Mouse (Mus musculus): ENCODE results near the gene Frem3.
A peak's percentile ranks its signal among the peaks of the same experiment; 100 is the strongest.

The Frem3 gene

GRCm38 (mm10) chr8:80710670-80711400, 100.0 kb downstream of the Frem3 start:
- peak; percentile 51 for DNase-seq (ENCODE audit: low read depth)

GRCm38 (mm10) chr8:80714461-80714860, 103.6 kb downstream of the Frem3 start:
- no peak for DNase-seq (ENCODE audit: low read depth)

GRCm38 (mm10) chr8:80732326-80732725, 121.4 kb downstream of the Frem3 start:
- no peak for DNase-seq (ENCODE audit: low read depth)

GRCm38 (mm10) chr8:80738046-80738387, 127.1 kb downstream of the Frem3 start:
- no peak for DNase-seq (ENCODE audit: low read depth)

GRCm38 (mm10) chr8:80738388-80739154, 127.7 kb downstream of the Frem3 start:
- peak; percentile 74 for DNase-seq (ENCODE audit: low read depth)

- peak; percentile 93 for DNase-seq (ENCODE audit: low read depth)
Observed at GRCm38 (mm10) chr8:80739155-80739924, 128.5 kb downstream of the Frem3 start, which contains the start of gene Smarca5. Smarca5 (minus strand) TSS chr8:80739497.

GRCm38 (mm10) chr8:80739932-80740331, 129.1 kb downstream of the Frem3 start:
- DNase-seq (ENCODE audit: low read depth) = no peak
